Mouse (Mus musculus) lung, embryonic 16.5 days (tissue): ENCODE results near the gene Itpk1. TPM values are rescaled to one million over a fixed set of nuclear protein-coding genes. Genes with fewer than 3 reads are reported as not detected.
A peak's percentile ranks its signal among the peaks of the same experiment; 100 is the strongest.

Experiments used
- ATAC-seq: fragments of 200-750 bp; cut with Nextera tagmentation; 2 replicates; pipeline ENCODE4 v1.8.0; 2017; ENCODE audit warnings: low read depth, mild to moderate bottlenecking, moderate library complexity
- H3K27ac ChIP-seq: fragments of 300-500 bp; sonication (generic); 2 replicates; pipeline ENCODE4 v1.5.1; 2014; ENCODE audit warnings: mild to moderate bottlenecking, control low read depth, low read length
- H3K27me3 ChIP-seq: fragments of 300-500 bp; sonication (generic); 2 replicates; pipeline ENCODE4 v1.6.1; 2014; ENCODE audit warnings: low read depth, low read length, mixed read lengths; ENCODE audit not compliant: control insufficient read depth, insufficient read depth
- H3K36me3 ChIP-seq: fragments of 300-500 bp; sonication (generic); 2 replicates; pipeline ENCODE4 v1.6.1; 2014; ENCODE audit warnings: low read length; ENCODE audit not compliant: control insufficient read depth, insufficient read depth
- H3K4me1 ChIP-seq: fragments of 300-500 bp; sonication (generic); replicated peaks from 2 replicates; pipeline ENCODE4 v1.6.1; 2014; ENCODE audit warnings: low read length, mixed read lengths; ENCODE audit not compliant: control insufficient read depth, insufficient read depth
- H3K4me2 ChIP-seq: fragments of 300-500 bp; sonication (generic); 2 replicates; pipeline ENCODE4 v1.6.1; 2014; ENCODE audit warnings: low read depth, low read length, control low read depth
- H3K4me3 ChIP-seq: fragments of 300-500 bp; sonication (generic); 2 replicates; pipeline ENCODE4 v1.5.1; 2014; ENCODE audit warnings: mild to moderate bottlenecking, low read length, control low read depth
- H3K9ac ChIP-seq: fragments of 300-500 bp; sonication (generic); 2 replicates; pipeline ENCODE4 v1.6.1; 2014; ENCODE audit warnings: low read length, control low read depth
- H3K9me3 ChIP-seq: fragments of 300-500 bp; sonication (generic); 2 replicates; pipeline ENCODE4 v1.6.1; 2016; ENCODE audit warnings: low read length; ENCODE audit not compliant: control insufficient read depth
- WGBS: fragments of 180-500 bp; shearing (Covaris S2); extraction: QIAGEN DNeasy Blood & Tissue Kit; methylation state at CpG from one replicate; pipeline ENCODE4 v1.1.7; 2014; 5-methylcytosine and 5-hydroxymethylcytosine counted together
- polyA plus RNA-seq: library from polyadenylated mRNA; unstranded; fragments of >200 nt; fragmentation: Nextera tagmentation; extraction: Ambion mirVana; gene quantifications from 2 replicates; pipeline ENCODE4 v1.2.1, GENCODE M21; 2015

Gene Itpk1
- polyA plus RNA-seq, 1 experiment from 2014 or later, result 10.6 TPM

DNA sequence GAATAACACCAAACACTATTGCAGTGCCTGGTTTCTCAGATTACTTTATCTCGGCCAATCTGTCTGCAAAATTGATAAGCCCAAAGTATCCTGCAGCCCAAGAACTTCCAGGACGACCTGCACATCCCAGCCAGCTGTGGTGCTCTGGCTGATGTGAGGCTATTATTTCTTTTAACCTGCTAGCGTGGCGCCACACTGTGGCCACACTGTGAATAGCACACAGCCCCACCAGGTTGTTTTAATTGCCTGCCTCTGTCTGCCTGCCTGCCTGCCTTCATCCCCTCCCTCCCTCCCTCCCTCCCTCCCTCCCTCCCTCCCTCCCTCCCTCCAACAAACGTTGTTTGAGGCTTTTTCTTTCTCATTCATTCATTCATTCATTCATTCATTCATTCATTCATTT, 28.7 kb upstream of the Itpk1 start:
- ATAC-seq, result no peak
- Histone ChIP-seq H3K36me3 (no peaks in the 10 kb centered on the region), H3K9ac (no peak overlapping the region), H3K4me1 (peaks cover 9% of the 10 kb centered on the region), H3K27me3 (no peaks in the 10 kb centered on the region), H3K27ac (no peak overlapping the region), H3K4me3 (no peak overlapping the region), H3K9me3 (no peaks in the 10 kb centered on the region), H3K4me2 (no peak overlapping the region)
- whole genome bisulfite sequencing, result 7% methylated on average over 4 of the region's 5 CpGs

DNA sequence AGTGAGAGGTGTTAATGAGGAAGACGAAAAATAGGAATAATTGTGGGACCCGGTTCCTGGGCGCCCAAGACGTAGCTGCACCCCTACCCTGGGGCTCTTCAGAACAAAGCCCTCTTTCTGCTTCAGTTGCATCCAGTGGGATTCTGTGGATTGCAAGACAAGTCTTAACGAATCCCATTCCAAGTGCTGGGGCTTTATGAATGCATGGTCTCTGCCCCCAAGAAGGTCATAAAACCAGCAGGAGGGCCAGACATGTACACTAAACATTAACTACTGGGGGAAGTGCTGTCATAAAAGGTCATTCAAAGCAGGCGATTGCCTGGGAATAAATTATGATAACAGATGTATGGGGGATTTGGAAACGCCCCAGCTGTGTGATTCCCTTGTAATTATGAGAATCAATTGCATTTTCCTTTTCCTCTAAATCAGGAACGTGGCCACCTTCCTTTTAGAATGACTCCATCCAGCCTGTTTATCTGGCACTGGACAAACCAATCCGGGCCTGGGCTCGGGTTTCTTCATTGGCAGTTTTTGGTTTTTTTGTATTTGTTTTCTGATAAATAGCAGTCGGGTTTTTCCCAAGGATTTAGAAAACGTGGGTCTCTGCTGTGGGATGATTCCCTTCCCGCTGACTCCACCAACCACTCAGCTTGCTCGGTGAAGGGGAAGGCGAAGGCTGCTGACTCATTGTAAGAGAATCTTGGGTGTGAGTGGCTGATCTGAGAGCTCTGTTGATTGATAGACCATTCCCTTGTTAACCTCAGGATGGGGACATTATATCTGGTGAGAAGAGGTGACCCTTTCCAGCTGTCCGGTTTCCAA, 26.3 kb upstream of the Itpk1 start:
- Histone ChIP-seq H3K27me3 (no peaks in the 10 kb centered on the region), H3K27ac (no peak overlapping the region), H3K36me3 (no peaks in the 10 kb centered on the region), H3K4me3 (peak overlapping the region; percentile 31; the same call in 1 of the 2 replicates), H3K4me2 (peak overlapping the region; percentile 50), H3K9ac (no peak overlapping the region), H3K4me1 (peaks cover 9% of the 10 kb centered on the region), H3K9me3 (no peaks in the 10 kb centered on the region)
- peak; percentile 11; the same call in 1 of the 2 replicates for ATAC-seq
- WGBS, result 32% methylated on average over 16 of the region's 16 CpGs

DNA sequence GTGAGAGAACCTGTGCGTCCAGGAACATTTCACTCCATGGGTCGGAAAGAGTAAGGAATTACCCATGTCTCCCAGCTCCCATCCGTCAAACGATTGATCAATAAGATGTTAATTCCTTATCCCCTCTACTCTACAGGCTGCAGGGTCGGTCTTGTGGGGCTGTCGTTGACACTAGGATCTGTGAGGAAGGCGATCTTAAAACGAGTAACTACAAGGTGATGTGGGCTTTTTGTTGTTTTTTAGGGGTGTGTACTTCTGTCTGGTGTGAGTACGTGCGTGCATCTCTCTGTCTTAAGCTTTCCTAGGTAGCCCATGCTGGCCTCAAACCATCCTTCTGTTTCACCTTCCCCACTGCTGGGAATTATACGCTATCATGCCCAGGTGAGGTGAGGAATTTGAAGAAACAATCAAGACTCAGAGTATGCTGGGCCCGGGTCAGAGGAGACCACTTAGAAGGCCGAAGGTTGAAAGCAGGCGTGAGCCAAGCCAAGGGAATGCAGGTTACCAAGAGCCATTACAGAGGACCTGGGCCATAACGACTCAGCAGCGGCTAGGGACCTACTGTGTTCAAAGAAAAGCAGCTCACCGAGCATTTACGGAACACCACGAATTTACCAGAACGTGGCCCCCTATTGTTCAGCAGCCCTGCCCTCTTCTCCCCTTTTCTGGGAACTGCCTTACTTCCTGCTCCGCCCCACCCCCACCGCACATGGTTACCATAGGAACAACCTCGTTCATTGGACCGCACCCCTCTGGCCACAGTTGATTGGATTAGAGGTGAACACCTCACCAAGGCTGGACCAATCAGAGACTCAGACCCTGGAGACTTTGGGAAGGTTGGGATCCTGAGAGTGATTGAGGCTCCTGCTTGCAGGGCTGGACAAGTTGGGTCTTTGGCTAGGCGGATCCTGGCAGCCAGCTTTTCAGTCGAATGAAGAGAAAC, 25.4 kb upstream of the Itpk1 start:
- no peaks in the 10 kb centered on the region for H3K27me3 ChIP-seq
- peak overlapping the region; percentile 50 for H3K4me2 ChIP-seq
- H3K27ac ChIP-seq, result 0 out of 2 replicates have a peak overlapping the region, but pooled peaks have one; percentile 23
- H3K4me1 ChIP-seq, result peaks cover 9% of the 10 kb centered on the region
- H3K36me3 ChIP-seq, result no peaks in the 10 kb centered on the region
- peak overlapping the region; percentile 31; the same call in 1 of the 2 replicates for H3K4me3 ChIP-seq
- 33% methylated on average over 26 of the region's 26 CpGs for WGBS
- no peaks in the 10 kb centered on the region for H3K9me3 ChIP-seq
- no peak overlapping the region for H3K9ac ChIP-seq
- ATAC-seq, result peak; percentile 95

DNA sequence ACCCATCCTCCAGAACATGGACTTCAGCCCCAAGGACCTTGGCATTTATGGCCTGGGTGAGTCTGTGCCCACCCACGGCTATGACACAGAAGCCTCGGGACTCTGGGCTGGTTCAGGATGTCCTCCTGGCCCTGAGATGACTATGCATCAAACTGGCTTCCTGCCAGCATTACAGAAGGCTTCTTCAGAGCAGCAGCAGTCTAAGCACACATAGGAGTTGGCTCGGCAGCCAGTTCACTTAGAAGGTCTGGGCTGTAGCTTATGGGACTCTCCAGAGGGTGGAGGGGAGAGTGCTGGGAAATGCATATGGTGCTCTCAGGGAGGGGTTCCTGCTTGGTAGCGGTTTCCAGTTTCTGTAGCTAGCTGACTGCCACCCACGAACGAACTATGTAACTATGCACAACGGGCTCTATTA, 21.0 kb upstream of the Itpk1 start:
- Histone ChIP-seq H3K4me2 (no peak overlapping the region), H3K4me1 (peaks cover 6% of the 10 kb centered on the region), H3K27ac (no peak overlapping the region), H3K9me3 (no peaks in the 10 kb centered on the region), H3K36me3 (no peaks in the 10 kb centered on the region), H3K9ac (no peak overlapping the region), H3K4me3 (no peak overlapping the region), H3K27me3 (no peaks in the 10 kb centered on the region)
- WGBS, result 65% methylated on average over 7 of the region's 7 CpGs
- ATAC-seq, result no peak

DNA sequence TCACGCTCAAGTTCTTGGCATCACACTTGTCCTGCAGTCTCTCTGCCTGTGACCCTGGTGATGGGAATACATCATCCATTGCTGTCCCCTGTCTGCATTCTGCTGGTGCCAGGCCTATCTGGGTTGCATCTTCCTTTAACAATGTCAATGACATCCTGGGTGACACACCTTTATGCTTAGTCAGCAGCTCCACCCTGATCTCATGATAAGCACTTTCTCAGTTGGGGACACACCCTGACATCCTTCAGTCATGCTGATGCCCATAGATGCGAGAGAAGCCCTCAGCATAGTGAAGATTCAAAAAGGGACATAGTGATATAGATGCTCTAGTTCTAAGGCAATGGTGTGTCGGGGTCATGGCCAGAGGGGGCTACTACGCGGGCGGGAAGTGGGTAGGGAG, 20.4 kb upstream of the Itpk1 start:
- WGBS, result 90% methylated on average over 6 of the region's 6 CpGs
- H3K36me3 ChIP-seq, result no peaks in the 10 kb centered on the region
- no peak overlapping the region for H3K4me2 ChIP-seq
- no peaks in the 10 kb centered on the region for H3K27me3 ChIP-seq
- no peak overlapping the region for H3K4me3 ChIP-seq
- H3K4me1 ChIP-seq, result peaks cover 1% of the 10 kb centered on the region; the same call in 1 of the 2 replicates
- no peak for ATAC-seq
- H3K9me3 ChIP-seq, result no peaks in the 10 kb centered on the region
- H3K9ac ChIP-seq, result no peak overlapping the region
- no peak overlapping the region for H3K27ac ChIP-seq

DNA sequence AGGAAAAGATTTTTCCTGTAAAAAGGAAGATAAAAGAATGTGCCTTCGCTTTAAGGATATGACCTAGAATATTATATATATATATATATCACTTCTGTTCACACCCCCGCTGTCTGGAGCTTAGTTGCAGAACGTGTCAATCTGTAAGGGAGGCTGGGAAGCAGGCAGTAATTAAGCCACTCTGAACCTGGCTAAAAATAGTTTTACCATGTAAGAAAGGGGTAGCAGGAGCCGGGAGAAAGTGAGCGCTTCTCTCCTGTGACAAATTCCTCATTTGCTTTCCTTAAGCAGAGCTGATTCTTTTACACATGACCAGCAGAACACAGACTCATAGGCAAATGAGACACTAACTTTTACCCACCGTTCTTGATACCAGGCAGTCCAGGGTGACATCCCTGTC, 19.1 kb upstream of the Itpk1 start:
- H3K36me3 ChIP-seq, result no peaks in the 10 kb centered on the region
- no peaks in the 10 kb centered on the region for H3K4me1 ChIP-seq
- H3K9me3 ChIP-seq, result no peaks in the 10 kb centered on the region
- H3K4me3 ChIP-seq, result no peak overlapping the region
- H3K27me3 ChIP-seq, result no peaks in the 10 kb centered on the region
- no peak for ATAC-seq
- H3K4me2 ChIP-seq, result no peak overlapping the region
- no peak overlapping the region for H3K27ac ChIP-seq
- no peak overlapping the region for H3K9ac ChIP-seq
- 64% methylated on average over 6 of the region's 6 CpGs for WGBS

DNA sequence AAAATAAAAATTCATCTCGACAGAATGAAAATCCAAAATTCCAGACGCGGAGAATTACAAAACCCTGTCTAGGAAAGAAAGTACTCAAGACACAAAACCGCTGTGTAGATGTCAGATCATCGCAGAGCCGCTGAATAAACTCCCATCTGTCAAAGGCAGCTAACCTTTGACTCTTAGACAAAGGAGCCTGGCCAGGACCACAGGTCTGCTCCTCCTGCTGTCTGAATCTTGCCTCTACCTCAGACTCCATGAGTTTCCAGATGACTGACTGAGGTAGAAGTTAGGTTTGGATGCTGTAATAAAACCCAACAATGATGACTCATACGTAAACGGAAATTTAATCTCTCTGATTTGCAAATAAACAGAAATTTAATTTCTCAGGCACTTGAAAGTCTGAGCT, 18.2 kb upstream of the Itpk1 start:
- no peak overlapping the region for H3K4me3 ChIP-seq
- no peak overlapping the region for H3K27ac ChIP-seq
- H3K36me3 ChIP-seq, result no peaks in the 10 kb centered on the region
- H3K9me3 ChIP-seq, result no peaks in the 10 kb centered on the region
- no peak overlapping the region for H3K9ac ChIP-seq
- ATAC-seq, result no peak
- 65% methylated on average over 8 of the region's 8 CpGs for WGBS
- H3K4me1 ChIP-seq, result no peaks in the 10 kb centered on the region
- no peak overlapping the region for H3K4me2 ChIP-seq
- H3K27me3 ChIP-seq, result no peaks in the 10 kb centered on the region

DNA sequence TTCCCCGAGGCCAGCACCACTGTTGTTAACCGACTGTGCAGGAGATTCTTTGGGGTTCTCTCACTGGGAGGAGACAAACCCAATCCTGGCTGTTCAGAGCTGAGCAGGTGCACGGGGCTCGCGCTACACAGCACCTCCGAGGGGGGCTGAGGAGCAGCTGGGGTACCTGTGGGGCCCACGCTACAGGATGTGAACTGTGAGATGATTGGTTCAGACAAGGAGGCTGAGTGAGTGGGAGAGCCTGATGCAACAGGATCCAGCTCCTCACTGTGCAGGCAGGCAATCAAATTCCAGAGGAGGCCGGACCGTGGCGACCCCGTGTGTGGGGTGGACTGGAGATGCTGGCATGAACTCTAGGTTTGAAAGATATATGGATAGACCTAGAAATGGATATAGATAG, 17.7 kb upstream of the Itpk1 start:
- Histone ChIP-seq H3K9ac (no peak overlapping the region), H3K27ac (no peak overlapping the region), H3K4me2 (no peak overlapping the region), H3K4me1 (no peaks in the 10 kb centered on the region), H3K9me3 (no peaks in the 10 kb centered on the region), H3K27me3 (no peaks in the 10 kb centered on the region), H3K36me3 (no peaks in the 10 kb centered on the region), H3K4me3 (no peak overlapping the region)
- no peak for ATAC-seq
- 39% methylated on average over 11 of the region's 11 CpGs for WGBS
